Mouse (Mus musculus) lung, postnatal 0 days (tissue): ENCODE data around the gene Grik3. TPM values are rescaled to one million over a fixed set of nuclear protein-coding genes. Genes with fewer than 3 reads are reported as not detected.

Experiments used
- ATAC-seq: fragments of 200-750 bp; cut with Nextera tagmentation; 2 replicates; pipeline ENCODE4 v1.8.0; 2017; ENCODE audit warnings: moderate library complexity
- DNase-seq: peaks from one replicate; pipeline ENCODE4 v3.0.0-alpha.2; 2016; ENCODE audit warnings: low spot score
- H3K27ac ChIP-seq: fragments of 300-500 bp; sonication (generic); 2 replicates; pipeline ENCODE4 v1.5.1; 2014; ENCODE audit warnings: antibody characterized with exemption, mild to moderate bottlenecking, low read length, mixed read lengths
- H3K27me3 ChIP-seq: fragments of 300-500 bp; sonication (generic); replicated peaks from 2 replicates; pipeline ENCODE4 v1.6.1; 2014; ENCODE audit warnings: low read length, mixed read lengths; ENCODE audit not compliant: insufficient read depth
- H3K36me3 ChIP-seq: fragments of 300-500 bp; sonication (generic); 2 replicates; pipeline ENCODE4 v1.6.1; 2014; ENCODE audit warnings: low read length, mixed read lengths; ENCODE audit not compliant: insufficient read depth
- H3K4me1 ChIP-seq: fragments of 300-500 bp; sonication (generic); 2 replicates; pipeline ENCODE4 v1.6.1; 2014; ENCODE audit warnings: antibody characterized with exemption, low read depth, low read length, mixed read lengths; ENCODE audit not compliant: insufficient read depth
- H3K4me2 ChIP-seq: fragments of 300-500 bp; sonication (generic); replicated peaks from 2 replicates; pipeline ENCODE4 v1.6.1; 2014; ENCODE audit warnings: low read depth, mild to moderate bottlenecking, low read length, moderate library complexity, mixed read lengths
- H3K4me3 ChIP-seq: fragments of 300-500 bp; sonication (generic); 2 replicates; pipeline ENCODE4 v1.5.1; 2014; ENCODE audit warnings: low read depth, low read length
- H3K9ac ChIP-seq: fragments of 300-500 bp; sonication (generic); replicated peaks from 2 replicates; pipeline ENCODE4 v1.6.1; 2014; ENCODE audit warnings: low read depth, mild to moderate bottlenecking
- H3K9me3 ChIP-seq: fragments of 300-500 bp; sonication (generic); 2 replicates; pipeline ENCODE4 v1.6.1; 2016; ENCODE audit warnings: low read length, mixed read lengths
- CTCF ChIP-seq: IDR thresholded peaks from 2 replicates; pipeline ENCODE4 v1.5.1; 2016; ENCODE audit warnings: antibody characterized with exemption, mild to moderate bottlenecking
- EP300 ChIP-seq: IDR thresholded peaks from 2 replicates; pipeline ENCODE4 v1.6.1; 2016; ENCODE audit warnings: antibody characterized with exemption, mild to moderate bottlenecking, control low read depth
- WGBS: fragments of 180-500 bp; shearing (Covaris S2); extraction: QIAGEN DNeasy Blood & Tissue Kit; methylation state at CpG from one replicate; pipeline ENCODE4 v1.1.7; 2014; 5-methylcytosine and 5-hydroxymethylcytosine counted together
- polyA plus RNA-seq: library from polyadenylated mRNA; unstranded; fragments of >200 nt; fragmentation: Nextera tagmentation; extraction: Ambion mirVana; gene quantifications from 2 replicates; pipeline ENCODE4 v1.2.1, GENCODE M21; 2015

The Grik3 gene
- polyA plus RNA-seq, 1 experiment from 2014 or later: not detected

- DNase-seq: no peak
- 21% methylated on average over 9 of the region's 9 CpGs for WGBS
Observed at GRCm38 (mm10) chr4:125697626-125698025, 207.1 kb downstream of the Grik3 start.

GRCm38 (mm10) chr4:125699056-125699455 lies 208.6 kb downstream of the Grik3 start:
- Histone ChIP-seq H3K9ac (no peak overlapping the region), H3K4me1 (no peaks in the 10 kb centered on the region), H3K9me3 (no peaks in the 10 kb centered on the region), H3K36me3 (no peaks in the 10 kb centered on the region), H3K27me3 (no peaks in the 10 kb centered on the region), H3K4me2 (no peak overlapping the region), H3K27ac (no peak overlapping the region), H3K4me3 (no peak overlapping the region)
- ATAC-seq: no peak
- TF ChIP-seq CTCF (no peak), EP300 (no peak)
- DNase-seq: no peak
- WGBS: 83% methylated on average over 7 of the region's 7 CpGs

More at GRCm38 (mm10) chr4:125697626-125698025, 207.1 kb downstream of the Grik3 start:
- H3K4me2 ChIP-seq: no peak overlapping the region
- TF ChIP-seq CTCF (no peak), EP300 (no peak)
- H3K36me3 ChIP-seq: no peaks in the 10 kb centered on the region
- H3K9ac ChIP-seq: no peak overlapping the region
- H3K4me3 ChIP-seq: no peak overlapping the region
- no peak overlapping the region for H3K27ac ChIP-seq
- no peaks in the 10 kb centered on the region for H3K27me3 ChIP-seq
- H3K4me1 ChIP-seq: no peaks in the 10 kb centered on the region
- no peak for ATAC-seq
- no peaks in the 10 kb centered on the region for H3K9me3 ChIP-seq

DNA sequence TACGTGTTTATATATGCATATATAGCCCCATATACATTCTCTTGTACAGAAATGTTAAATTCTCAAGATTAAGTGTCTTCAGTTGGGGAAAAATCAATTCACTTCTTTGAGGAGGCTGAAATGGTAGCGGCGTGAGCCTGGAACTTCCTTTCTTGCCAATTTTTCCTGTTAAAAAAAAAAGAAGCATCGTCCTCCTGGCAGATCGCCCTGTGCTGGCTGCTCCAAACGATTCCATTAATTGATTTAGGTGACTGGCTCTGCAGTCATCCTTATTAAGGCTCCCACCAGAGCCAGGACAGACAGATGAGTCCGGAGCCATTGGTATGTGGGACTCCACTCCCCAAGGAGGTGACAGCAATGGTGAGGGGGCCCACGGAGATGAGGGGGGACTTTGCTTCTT lies 209.8 kb downstream of the Grik3 start:
- H3K4me3 ChIP-seq: no peak overlapping the region
- no peak for DNase-seq
- ATAC-seq: no peak
- TF ChIP-seq EP300: no peak
- no peak for TF ChIP-seq CTCF
- H3K27me3 ChIP-seq: no peaks in the 10 kb centered on the region
- H3K4me2 ChIP-seq: no peak overlapping the region
- H3K27ac ChIP-seq: no peak overlapping the region
- no peaks in the 10 kb centered on the region for H3K4me1 ChIP-seq
- no peak overlapping the region for H3K9ac ChIP-seq
- H3K9me3 ChIP-seq: no peaks in the 10 kb centered on the region
- WGBS: 57% methylated on average over 8 of the region's 8 CpGs
- no peaks in the 10 kb centered on the region for H3K36me3 ChIP-seq

DNA sequence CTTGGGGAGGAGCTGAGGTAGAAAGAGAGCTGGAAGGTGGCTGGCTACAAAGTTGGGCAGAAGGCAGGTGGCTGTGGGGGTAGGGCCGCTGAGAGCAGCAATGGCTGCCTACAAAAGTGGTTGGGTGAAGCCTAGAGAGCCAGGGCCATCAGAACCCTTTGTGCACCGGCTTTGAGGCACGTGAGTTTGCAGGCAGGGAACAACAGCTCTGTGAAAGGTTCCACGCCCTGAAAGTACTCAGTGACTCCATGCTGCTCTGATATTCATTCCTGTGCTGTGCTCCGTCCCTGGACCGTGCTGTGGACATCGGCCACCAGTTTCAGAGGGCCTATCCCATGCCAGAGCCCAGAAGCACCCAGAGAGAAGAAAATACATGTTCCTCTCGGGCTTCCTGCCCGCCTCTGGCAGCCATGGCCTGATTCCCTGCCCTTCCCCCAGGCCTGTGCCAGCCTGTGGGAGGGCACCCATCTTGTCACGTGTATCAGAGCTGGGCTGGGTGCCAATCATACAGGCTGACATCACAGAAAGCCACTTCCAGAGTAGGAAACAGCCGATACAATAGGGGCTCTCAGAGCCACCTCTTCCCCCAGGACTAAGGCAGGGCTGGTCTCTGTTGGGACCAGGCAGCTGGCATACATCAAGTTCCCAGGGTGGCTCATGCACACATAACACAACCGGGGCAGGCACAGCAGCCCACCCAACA lies 212.3 kb downstream of the Grik3 start:
- Histone ChIP-seq H3K36me3 (no peaks in the 10 kb centered on the region), H3K4me1 (no peaks in the 10 kb centered on the region), H3K4me3 (no peak overlapping the region), H3K27me3 (no peaks in the 10 kb centered on the region), H3K4me2 (no peak overlapping the region), H3K9me3 (no peaks in the 10 kb centered on the region), H3K9ac (no peak overlapping the region), H3K27ac (no peak overlapping the region)
- 58% methylated on average over 12 of the region's 12 CpGs for WGBS
- DNase-seq (peak; percentile 13), ATAC-seq (0 out of 2 replicates have a peak, but pooled peaks have one; percentile 38)
- TF ChIP-seq CTCF (no peak), EP300 (no peak)

DNA sequence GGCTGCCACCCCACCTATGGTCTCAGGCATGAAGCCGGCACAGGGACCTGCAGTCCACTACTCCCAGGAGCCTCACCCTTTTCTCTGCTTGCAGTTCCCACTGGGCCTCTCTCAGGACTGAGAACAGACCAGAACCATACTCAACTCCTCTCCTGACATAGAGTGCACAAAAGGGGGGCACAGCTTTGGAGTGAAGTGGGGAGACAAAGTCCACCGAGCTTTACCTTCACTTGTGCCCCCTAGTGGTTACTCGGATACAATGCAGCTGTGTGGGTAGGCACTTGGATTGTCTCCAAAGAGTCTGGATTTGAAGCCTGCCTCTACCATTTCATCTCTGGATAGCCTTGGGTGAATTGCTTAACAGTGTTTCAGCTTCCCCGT lies 212.8 kb downstream of the Grik3 start:
- Histone ChIP-seq H3K27ac (no peak overlapping the region), H3K9ac (no peak overlapping the region), H3K4me3 (no peak overlapping the region), H3K4me1 (no peaks in the 10 kb centered on the region), H3K4me2 (no peak overlapping the region), H3K27me3 (no peaks in the 10 kb centered on the region), H3K9me3 (no peaks in the 10 kb centered on the region), H3K36me3 (no peaks in the 10 kb centered on the region)
- 33% methylated on average over 4 of the region's 4 CpGs for WGBS
- DNase-seq: no peak
- TF ChIP-seq CTCF (peak; percentile 57), EP300 (no peak)
- 0 out of 2 replicates have a peak, but pooled peaks have one; percentile 9 for ATAC-seq

DNA sequence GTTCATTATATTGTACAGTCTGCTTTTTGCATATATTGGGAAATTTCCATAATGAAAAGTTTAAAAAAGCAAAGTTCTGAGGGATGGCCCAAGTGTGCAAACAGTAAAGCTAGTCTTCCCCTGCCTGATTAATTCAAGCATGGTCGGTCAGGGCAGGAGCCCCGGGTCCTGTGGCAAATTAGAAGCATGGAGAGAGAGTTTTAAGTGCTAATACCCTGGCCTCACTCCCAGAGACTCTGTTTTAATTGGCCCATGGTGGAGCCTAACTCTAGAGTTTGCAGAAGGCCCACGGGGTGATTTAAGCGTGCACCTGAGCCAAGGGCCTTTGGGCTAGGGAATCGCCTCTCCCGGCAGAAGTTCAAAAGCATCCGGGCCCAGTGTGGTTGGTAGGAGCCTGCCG lies 215.2 kb downstream of the Grik3 start:
- TF ChIP-seq EP300 (no peak), CTCF (no peak)
- WGBS: 82% methylated on average over 8 of the region's 8 CpGs
- Histone ChIP-seq H3K4me1 (no peaks in the 10 kb centered on the region), H3K27ac (no peak overlapping the region), H3K4me2 (no peak overlapping the region), H3K4me3 (no peak overlapping the region), H3K9ac (no peak overlapping the region), H3K27me3 (no peaks in the 10 kb centered on the region), H3K36me3 (no peaks in the 10 kb centered on the region), H3K9me3 (no peaks in the 10 kb centered on the region)
- ATAC-seq (no peak), DNase-seq (no peak)
